Mouse (Mus musculus) small intestine, adult 2 months (tissue): ENCODE measurements around the gene L3mbtl2. TPM values are rescaled to one million over a fixed set of nuclear protein-coding genes. Genes with fewer than 3 reads are reported as not detected.
A peak's percentile ranks its signal among the peaks of the same experiment; 100 is the strongest.

Source experiments
- H3K27ac ChIP-seq: fragments of 200-500 bp; 2 replicates; pipeline ENCODE4 v1.5.1; 2012; ENCODE audit warnings: low read depth, low read length, control low read depth, inconsistent platforms; ENCODE audit not compliant: insufficient read depth
- H3K27me3 ChIP-seq: fragments of 200-500 bp; 2 replicates; pipeline ENCODE4 v1.6.1; 2012; ENCODE audit warnings: mild to moderate bottlenecking, moderate library complexity, low read length, inconsistent platforms; ENCODE audit not compliant: control insufficient read depth, insufficient read depth
- H3K36me3 ChIP-seq: fragments of 200-500 bp; 2 replicates; pipeline ENCODE4 v1.6.1; 2012; ENCODE audit warnings: mild to moderate bottlenecking, low read length, control low read depth, inconsistent platforms; ENCODE audit not compliant: control insufficient read depth, insufficient read depth
- H3K4me1 ChIP-seq: fragments of 200-500 bp; 2 replicates; pipeline ENCODE4 v1.6.1; 2012; ENCODE audit warnings: low read length, inconsistent platforms, mixed read lengths; ENCODE audit not compliant: control insufficient read depth, insufficient read depth, insufficient read length
- H3K4me3 ChIP-seq: fragments of 200-500 bp; 2 replicates; pipeline ENCODE4 v1.5.1; 2012; ENCODE audit warnings: low read depth, mild to moderate bottlenecking, control low read depth, inconsistent platforms, low read length, moderate library complexity
- CTCF ChIP-seq: fragments of 200-500 bp; IDR thresholded peaks from 2 replicates; pipeline ENCODE4 v1.5.1; 2012; ENCODE audit warnings: low read depth, mild to moderate bottlenecking, control low read depth, inconsistent platforms, low read length, moderate library complexity, mixed read lengths; ENCODE audit not compliant: insufficient replicate concordance, insufficient read length; ENCODE audit errors: extremely low read depth
- POLR2A ChIP-seq: fragments of 200-500 bp; IDR thresholded peaks from 2 replicates; pipeline ENCODE4 v1.6.1; 2012; ENCODE audit warnings: low read depth, mild to moderate bottlenecking, control low read depth, inconsistent platforms, low read length, moderate library complexity
- WGBS: fragments of 180-500 bp; shearing (Covaris S2); methylation state at CpG from one replicate; pipeline ENCODE4 v1.1.7; 2018; 5-methylcytosine and 5-hydroxymethylcytosine counted together
- polyA plus RNA-seq: library from polyadenylated mRNA; depleted of rRNA; stranded (reverse); fragments of >200 nt; gene quantifications from 2 replicates; pipeline ENCODE4 v1.2.3, GENCODE M21; 2012; rRNA removed

Gene L3mbtl2
- polyA plus RNA-seq, 1 experiment = 7.8 TPM

- Histone ChIP-seq H3K27ac (no peak overlapping the region), H3K4me1 (0 out of 2 replicates have a peak, but pooled peaks cover 5% of the 10 kb centered on the region), H3K36me3 (peaks cover 26% of the 10 kb centered on the region), H3K4me3 (no peak overlapping the region), H3K27me3 (no peaks in the 10 kb centered on the region)
- WGBS = 95% methylated on average over 8 of the region's 8 CpGs
- TF ChIP-seq POLR2A (no peak), CTCF (no peak)
Measured at GRCm38 (mm10) chr15:81725965-81726364, 62.3 kb downstream of the L3mbtl2 start.

- Histone ChIP-seq H3K4me1 (0 out of 2 replicates have a peak, but pooled peaks cover 3% of the 10 kb centered on the region), H3K27ac (peak overlapping the region; percentile 45), H3K27me3 (no peaks in the 10 kb centered on the region), H3K36me3 (peaks cover under 1% of the 10 kb centered on the region; the same call in 1 of the 2 replicates), H3K4me3 (peak overlapping the region; percentile 86)
- TF ChIP-seq CTCF (no peak), POLR2A (no peak)
- WGBS = under 1% methylated on average over 49 of the region's 49 CpGs
Measured at GRCm38 (mm10) chr15:81729241-81729791, 65.6 kb downstream of the L3mbtl2 start.

- Histone ChIP-seq H3K27me3 (no peaks in the 10 kb centered on the region), H3K36me3 (no peaks in the 10 kb centered on the region), H3K27ac (peak overlapping the region; percentile 45), H3K4me1 (0 out of 2 replicates have a peak, but pooled peaks cover 2% of the 10 kb centered on the region), H3K4me3 (peak overlapping the region; percentile 86)
- 5% methylated on average over 41 of the region's 41 CpGs for WGBS
- no peak for TF ChIP-seq CTCF
- peak; percentile 64; the same call in 1 of the 2 replicates for TF ChIP-seq POLR2A
Measured at GRCm38 (mm10) chr15:81729792-81730635, 66.3 kb downstream of the L3mbtl2 start.

GRCm38 (mm10) chr15:81735075-81735474 is 71.4 kb downstream of the L3mbtl2 start:
- Histone ChIP-seq H3K27me3 (no peaks in the 10 kb centered on the region), H3K27ac (no peak overlapping the region), H3K36me3 (no peaks in the 10 kb centered on the region), H3K4me1 (no peaks in the 10 kb centered on the region), H3K4me3 (no peak overlapping the region)
- WGBS = 48% methylated on average over 3 of the region's 3 CpGs
- TF ChIP-seq POLR2A (no peak), CTCF (no peak)

Other genes with a start within 250 kb of the L3mbtl2 start
- gene Rbx1, start 197.6 kb upstream of the L3mbtl2 start, polyA plus RNA-seq = 9.4 and 17.7 TPM in 2 replicates
- gene Ep300, start 78.5 kb upstream of the L3mbtl2 start, polyA plus RNA-seq = 16.9 and 33.3 TPM in 2 replicates
- gene Chadl, start 33.4 kb downstream of the L3mbtl2 start, polyA plus RNA-seq = 2.0 and 2.8 TPM in 2 replicates
- 7.3 and 7.7 TPM in 2 replicates for gene Zc3h7b, start 81.2 kb downstream of the L3mbtl2 start, polyA plus RNA-seq
- 13.3 and 17.8 TPM in 2 replicates for gene Rangap1, start 81.6 kb downstream of the L3mbtl2 start, polyA plus RNA-seq
- gene Tef, start 138.5 kb downstream of the L3mbtl2 start, polyA plus RNA-seq = 5.6 and 9.4 TPM in 2 replicates
- gene Tob2, start 194.9 kb downstream of the L3mbtl2 start, polyA plus RNA-seq = 14.7 and 33.2 TPM in 2 replicates
- 22.6 and 47.0 TPM in 2 replicates for gene Phf5a, start 208.0 kb downstream of the L3mbtl2 start, polyA plus RNA-seq
- gene Aco2, start 208.4 kb downstream of the L3mbtl2 start, polyA plus RNA-seq = 266 and 416 TPM in 2 replicates